Mouse (Mus musculus) hindbrain, embryonic 13.5 days (tissue): ENCODE measurements around the gene Gm12184. TPM values are rescaled to one million over a fixed set of nuclear protein-coding genes. Genes with fewer than 3 reads are reported as not detected.

Experiments
- ATAC-seq: fragments of 200-750 bp; cut with Nextera tagmentation; 2 replicates; pipeline ENCODE4 v1.8.0; 2017; ENCODE audit warnings: moderate TSS enrichment; ENCODE audit not compliant: low FRiP score
- H3K27ac ChIP-seq: fragments of 300-500 bp; sonication (generic); 2 replicates; pipeline ENCODE4 v1.5.1; 2015; ENCODE audit warnings: inconsistent platforms, mild to moderate bottlenecking, moderate library complexity
- H3K27me3 ChIP-seq: fragments of 300-500 bp; sonication (generic); 2 replicates; pipeline ENCODE4 v1.6.1; 2015; ENCODE audit warnings: mild to moderate bottlenecking, inconsistent platforms
- H3K36me3 ChIP-seq: fragments of 300-500 bp; sonication (generic); 2 replicates; pipeline ENCODE4 v1.6.1; 2015; ENCODE audit warnings: mild to moderate bottlenecking, inconsistent platforms
- H3K4me1 ChIP-seq: fragments of 300-500 bp; sonication (generic); replicated peaks from 2 replicates; pipeline ENCODE4 v1.6.1; 2015; ENCODE audit warnings: inconsistent platforms
- H3K4me2 ChIP-seq: fragments of 300-500 bp; sonication (generic); 2 replicates; pipeline ENCODE4 v1.6.1; 2015; ENCODE audit warnings: inconsistent platforms, mild to moderate bottlenecking, moderate library complexity
- H3K4me3 ChIP-seq: fragments of 300-500 bp; sonication (generic); 2 replicates; pipeline ENCODE4 v1.5.1; 2015; ENCODE audit warnings: mild to moderate bottlenecking, inconsistent platforms
- H3K9ac ChIP-seq: fragments of 300-500 bp; sonication (generic); 2 replicates; pipeline ENCODE4 v1.6.1; 2015; ENCODE audit warnings: mild to moderate bottlenecking, inconsistent platforms
- H3K9me3 ChIP-seq: fragments of 300-500 bp; sonication (generic); 2 replicates; pipeline ENCODE4 v1.6.1; 2016; ENCODE audit warnings: inconsistent platforms
- WGBS: fragments of 180-500 bp; shearing (Covaris S2); methylation state at CpG from one replicate; pipeline ENCODE4 v1.1.7; 2015; 5-methylcytosine and 5-hydroxymethylcytosine counted together
- polyA plus RNA-seq: library from polyadenylated mRNA; unstranded; fragments of >200 nt; fragmentation: Nextera tagmentation; extraction: Ambion mirVana; gene quantifications from 2 replicates; pipeline ENCODE4 v1.2.1, GENCODE M21; 2015

Gm12184 gene
- polyA plus RNA-seq, 1 experiment from 2014 or later = 4.4 TPM

GRCm38 (mm10) chr11:48843202-48843601 is 16.7 kb upstream of the Gm12184 start:
- no peak for ATAC-seq
- Histone ChIP-seq H3K4me1 (peaks cover 6% of the 10 kb centered on the region; the same call in 1 of the 2 replicates), H3K4me3 (no peak overlapping the region), H3K36me3 (no peaks in the 10 kb centered on the region), H3K27me3 (peaks cover 23% of the 10 kb centered on the region), H3K27ac (no peak overlapping the region), H3K9ac (no peak overlapping the region), H3K4me2 (no peak overlapping the region), H3K9me3 (no peaks in the 10 kb centered on the region)
- WGBS = 85% methylated on average over 11 of the region's 11 CpGs

GRCm38 (mm10) chr11:48842378-48842792 is 15.9 kb upstream of the Gm12184 start:
- H3K4me3 ChIP-seq = no peak overlapping the region
- H3K4me1 ChIP-seq = peaks cover 8% of the 10 kb centered on the region; the same call in 1 of the 2 replicates
- no peak overlapping the region for H3K4me2 ChIP-seq
- H3K9me3 ChIP-seq = no peaks in the 10 kb centered on the region
- H3K27me3 ChIP-seq = peaks cover 23% of the 10 kb centered on the region
- 86% methylated on average over 4 of the region's 4 CpGs for WGBS
- no peak overlapping the region for H3K9ac ChIP-seq
- ATAC-seq = no peak
- no peak overlapping the region for H3K27ac ChIP-seq
- H3K36me3 ChIP-seq = no peaks in the 10 kb centered on the region

- H3K4me2 ChIP-seq = no peak overlapping the region
- no peak for ATAC-seq
- H3K4me3 ChIP-seq = no peak overlapping the region
- H3K9me3 ChIP-seq = no peaks in the 10 kb centered on the region
- peaks cover 12% of the 10 kb centered on the region; the same call in 1 of the 2 replicates for H3K4me1 ChIP-seq
- peaks cover 29% of the 10 kb centered on the region for H3K27me3 ChIP-seq
- H3K9ac ChIP-seq = no peak overlapping the region
- H3K36me3 ChIP-seq = no peaks in the 10 kb centered on the region
- no peak overlapping the region for H3K27ac ChIP-seq
- 92% methylated on average over 5 of the region's 5 CpGs for WGBS
Observed at GRCm38 (mm10) chr11:48841213-48841612, 14.8 kb upstream of the Gm12184 start.

GRCm38 (mm10) chr11:48840805-48841204 is 14.3 kb upstream of the Gm12184 start:
- no peak overlapping the region for H3K4me2 ChIP-seq
- ATAC-seq = no peak

GRCm38 (mm10) chr11:48838879-48839680 is 12.6 kb upstream of the Gm12184 start:
- 74% methylated on average over 10 of the region's 10 CpGs for WGBS
- peaks cover 33% of the 10 kb centered on the region for H3K27me3 ChIP-seq
- ATAC-seq = no peak

More at GRCm38 (mm10) chr11:48840805-48841204, 14.3 kb upstream of the Gm12184 start:
- H3K36me3 ChIP-seq = no peaks in the 10 kb centered on the region
- peaks cover 32% of the 10 kb centered on the region for H3K27me3 ChIP-seq
- H3K4me1 ChIP-seq = peaks cover 12% of the 10 kb centered on the region; the same call in 1 of the 2 replicates
- H3K9me3 ChIP-seq = no peaks in the 10 kb centered on the region
- H3K9ac ChIP-seq = no peak overlapping the region
- no peak overlapping the region for H3K27ac ChIP-seq
- no peak overlapping the region for H3K4me3 ChIP-seq

GRCm38 (mm10) chr11:48838181-48838797 is 11.8 kb upstream of the Gm12184 start:
- peak overlapping the region; percentile 86 for H3K4me3 ChIP-seq
- 0 out of 2 replicates have a peak overlapping the region, but pooled peaks have one; percentile 78 for H3K27ac ChIP-seq
- H3K36me3 ChIP-seq = no peaks in the 10 kb centered on the region
- 2% methylated on average over 16 of the region's 16 CpGs for WGBS
- peaks cover 12% of the 10 kb centered on the region; the same call in 1 of the 2 replicates for H3K4me1 ChIP-seq
- peak overlapping the region; percentile 85 for H3K9ac ChIP-seq
- 0 out of 2 replicates have a peak, but pooled peaks have one; percentile 7 for ATAC-seq
- no peaks in the 10 kb centered on the region for H3K9me3 ChIP-seq
- H3K27me3 ChIP-seq = peaks cover 33% of the 10 kb centered on the region
- H3K4me2 ChIP-seq = peak overlapping the region; percentile 85

More at GRCm38 (mm10) chr11:48838879-48839680, 12.6 kb upstream of the Gm12184 start:
- Histone ChIP-seq H3K9me3 (no peaks in the 10 kb centered on the region), H3K27ac (no peak overlapping the region), H3K4me1 (peaks cover 12% of the 10 kb centered on the region; the same call in 1 of the 2 replicates), H3K4me2 (peak overlapping the region; percentile 85), H3K4me3 (peak overlapping the region; percentile 86), H3K9ac (peak overlapping the region; percentile 85; the same call in 1 of the 2 replicates), H3K36me3 (no peaks in the 10 kb centered on the region)

GRCm38 (mm10) chr11:48837310-48838180 is 11.1 kb upstream of the Gm12184 start:
- Histone ChIP-seq H3K27ac (peak overlapping the region; percentile 78), H3K27me3 (peaks cover 33% of the 10 kb centered on the region), H3K4me1 (peaks cover 12% of the 10 kb centered on the region; the same call in 1 of the 2 replicates), H3K9ac (peak overlapping the region; percentile 85), H3K4me2 (peak overlapping the region; percentile 85), H3K36me3 (no peaks in the 10 kb centered on the region), H3K4me3 (peak overlapping the region; percentile 86), H3K9me3 (no peaks in the 10 kb centered on the region)
- peak; percentile 21 for ATAC-seq
- WGBS = under 1% methylated on average over 77 of the region's 77 CpGs

- peaks cover 12% of the 10 kb centered on the region; the same call in 1 of the 2 replicates for H3K4me1 ChIP-seq
- H3K9me3 ChIP-seq = no peaks in the 10 kb centered on the region
- peak overlapping the region; percentile 85 for H3K4me2 ChIP-seq
- peak overlapping the region; percentile 86 for H3K4me3 ChIP-seq
- H3K36me3 ChIP-seq = no peaks in the 10 kb centered on the region
- ATAC-seq = 0 out of 2 replicates have a peak, but pooled peaks have one; percentile 2
- 6% methylated on average over 11 of the region's 11 CpGs for WGBS
- H3K9ac ChIP-seq = peak overlapping the region; percentile 85
- H3K27me3 ChIP-seq = peaks cover 33% of the 10 kb centered on the region
- H3K27ac ChIP-seq = peak overlapping the region; percentile 78; the same call in 1 of the 2 replicates
Observed at GRCm38 (mm10) chr11:48836990-48837309, 10.5 kb upstream of the Gm12184 start.

GRCm38 (mm10) chr11:48835923-48836322 is 9.5 kb upstream of the Gm12184 start:
- WGBS = 82% methylated on average over 6 of the region's 6 CpGs

GRCm38 (mm10) chr11:48833731-48834639 is 7.5 kb upstream of the Gm12184 start:
- peak overlapping the region; percentile 60 for H3K4me2 ChIP-seq
- H3K4me3 ChIP-seq = peak overlapping the region; percentile 54
- H3K27me3 ChIP-seq = peaks cover 21% of the 10 kb centered on the region
- no peaks in the 10 kb centered on the region for H3K36me3 ChIP-seq
- H3K4me1 ChIP-seq = peaks cover 12% of the 10 kb centered on the region; the same call in 1 of the 2 replicates
- H3K9ac ChIP-seq = peak overlapping the region; percentile 68
- H3K9me3 ChIP-seq = no peaks in the 10 kb centered on the region
- under 1% methylated on average over 30 of the region's 30 CpGs for WGBS
- H3K27ac ChIP-seq = peak overlapping the region; percentile 66
- ATAC-seq = peak; percentile 89

More at GRCm38 (mm10) chr11:48835923-48836322, 9.5 kb upstream of the Gm12184 start:
- no peak overlapping the region for H3K4me2 ChIP-seq
- peaks cover 33% of the 10 kb centered on the region for H3K27me3 ChIP-seq
- H3K4me1 ChIP-seq = peaks cover 12% of the 10 kb centered on the region; the same call in 1 of the 2 replicates
- no peaks in the 10 kb centered on the region for H3K9me3 ChIP-seq
- no peak for ATAC-seq
- H3K36me3 ChIP-seq = no peaks in the 10 kb centered on the region
- H3K27ac ChIP-seq = no peak overlapping the region
- H3K9ac ChIP-seq = no peak overlapping the region
- H3K4me3 ChIP-seq = no peak overlapping the region
